Mouse (Mus musculus) activated CD4-positive, CD25-positive, alpha-beta regulatory T cell (primary cell): Measurements from ENCODE around the gene 1700020L24Rik. TPM values are rescaled to one million over a fixed set of nuclear protein-coding genes. Genes with fewer than 3 reads are reported as not detected.

Experiments used
- polyA plus RNA-seq, 2 experiments: library from polyadenylated mRNA; unstranded; fragments of 100-300 nt; shearing (Covaris generic); gene quantifications; one replicate each; pipeline ENCODE4 v1.2.1; 2017

The 1700020L24Rik gene
- 1 to 10 TPM in 1 of 2 experiments, under 1 TPM in 1; 0.32 to 2.9 TPM for polyA plus RNA-seq

GRCm38 (mm10) chr11:83437377-83437776, at the start of gene 1700020L24Rik:
Gene 1700020L24Rik, plus strand, starts transcription at chr11:83437677.

DNA sequence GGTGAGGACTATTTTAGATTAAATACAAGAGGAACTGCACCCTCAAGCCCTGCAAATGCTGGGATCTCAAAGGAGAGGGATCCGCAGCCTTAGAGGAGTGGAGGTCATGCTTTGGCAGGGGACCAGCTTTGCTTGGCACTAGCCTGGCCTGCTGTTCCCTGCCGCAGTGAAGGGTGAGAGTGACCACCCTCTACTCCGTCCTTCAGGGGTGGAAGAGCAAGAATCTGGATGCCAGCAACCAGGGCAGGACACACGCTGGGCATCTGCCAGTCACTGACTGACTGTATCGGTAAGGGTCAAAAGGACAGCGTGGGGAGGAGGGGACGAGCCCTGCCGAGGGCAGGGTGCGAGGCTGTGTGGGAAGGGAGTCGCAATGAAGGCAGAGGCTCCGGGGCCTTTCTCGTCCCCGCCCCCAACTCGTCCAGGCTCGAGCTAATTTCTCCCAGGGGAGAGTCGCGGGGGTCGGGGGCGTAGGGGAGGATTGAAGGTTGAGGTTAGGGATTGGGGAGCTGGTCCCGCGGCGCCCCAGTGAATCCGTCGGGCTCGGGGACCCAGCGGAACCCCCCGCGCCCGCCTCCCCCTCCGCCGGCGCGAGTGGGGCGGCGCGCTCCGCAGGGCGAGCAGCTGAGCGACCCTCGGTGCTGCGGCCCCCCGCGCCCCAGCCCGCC, 28.3 kb upstream of the 1700020L24Rik start, which contains the start of gene Rasl10b:
TSS of gene Rasl10b (plus strand) at position 51 of the 668 bp plus-strand sequence.

GRCm38 (mm10) chr11:83429355-83429754, 8.1 kb upstream of the 1700020L24Rik start, which contains the start of gene Gas2l2:
Gene Gas2l2, minus strand, starts transcription at chr11:83429455.

DNA sequence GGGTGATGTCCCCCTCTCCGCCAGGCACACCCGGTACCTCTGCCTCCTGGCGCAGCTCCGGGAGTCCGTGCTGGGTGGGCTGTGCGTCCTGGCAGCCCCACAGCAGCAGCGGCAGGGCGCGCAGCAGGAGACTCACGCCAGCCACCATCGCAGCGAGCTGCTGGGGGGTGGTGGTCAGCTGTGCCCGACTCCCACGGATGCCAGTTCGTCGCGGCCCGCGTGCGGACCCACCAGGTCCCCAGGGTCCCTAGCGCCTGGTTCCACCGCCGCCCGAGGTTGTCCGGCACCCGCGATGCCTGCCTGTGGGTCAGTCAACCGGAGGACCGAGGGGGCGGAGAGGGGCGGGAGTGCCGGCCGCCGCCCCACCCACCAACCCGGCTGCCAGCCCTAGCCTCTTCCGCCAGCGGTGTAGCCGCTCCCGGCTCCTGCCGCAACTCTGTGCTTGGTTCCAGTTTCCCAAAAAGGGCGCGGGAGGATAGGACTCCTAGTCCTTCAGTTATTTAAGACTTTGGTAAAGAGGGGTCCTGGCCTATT, 25.3 kb downstream of the 1700020L24Rik start, which contains the start of gene Mmp28:
TSS of gene Mmp28 (minus strand) at position 361 of the 534 bp plus-strand sequence.

DNA sequence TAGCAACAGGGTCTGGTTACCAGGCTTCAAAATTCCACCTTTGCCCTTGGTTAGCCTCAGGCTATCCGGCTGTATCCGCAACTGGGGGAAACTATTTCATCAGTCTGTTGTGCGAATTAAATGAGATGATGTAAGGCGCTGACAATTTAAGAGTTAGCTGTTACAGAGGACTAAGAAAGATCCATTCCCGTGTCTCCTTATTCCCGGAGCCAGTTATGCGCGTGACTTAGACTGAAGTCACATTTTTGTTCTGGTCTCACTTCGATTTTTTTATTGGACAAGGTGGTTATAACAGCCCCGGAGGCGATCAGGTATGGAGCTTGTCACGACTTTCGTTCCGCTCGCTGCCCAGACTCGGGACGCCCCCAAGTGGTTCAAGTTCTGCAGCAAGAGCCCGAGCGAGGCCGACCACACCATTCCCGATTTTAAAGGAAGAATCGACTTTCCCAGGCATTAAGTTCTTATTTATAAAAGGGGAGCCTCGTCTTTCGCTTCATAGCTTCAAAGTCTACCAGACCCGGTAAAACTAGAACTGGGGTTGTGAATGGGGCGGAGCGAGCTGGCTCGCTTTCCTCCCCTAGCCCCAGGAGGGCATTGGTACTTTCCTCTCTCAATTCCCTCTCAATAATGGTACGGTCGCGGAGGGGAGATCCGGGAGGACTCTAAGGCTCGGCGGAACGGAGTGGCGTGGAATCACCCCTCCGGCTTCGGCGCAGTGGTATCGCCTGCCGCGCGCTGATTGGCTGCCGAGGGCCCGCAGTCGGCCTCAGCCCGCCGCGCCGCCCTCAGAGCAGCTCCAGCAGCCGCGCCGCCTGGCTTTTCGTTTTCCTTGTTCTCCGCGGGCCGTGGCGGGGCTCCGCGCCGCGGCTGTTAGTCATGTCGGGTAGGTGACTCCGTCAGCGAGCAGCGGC, 35.1 kb downstream of the 1700020L24Rik start, which contains the start of gene Taf15:
TSS of gene Taf15 (plus strand) at position 763 of the 911 bp plus-strand sequence.

Other genes starting within 250 kb of the 1700020L24Rik start
- 1 to 10 TPM; 4.7 to 6.5 TPM for gene Slfn3, start 246.3 kb upstream of the 1700020L24Rik start, polyA plus RNA-seq
- gene Slfn14, start 151.0 kb upstream of the 1700020L24Rik start, polyA plus RNA-seq: under 1 TPM in 1 of 2 experiments, not detected in 1; 0.11 TPM
- gene Ap2b1, start 138.7 kb upstream of the 1700020L24Rik start, polyA plus RNA-seq: 10 to 100 TPM; 34.1 to 50.6 TPM
- 10 to 100 TPM in 1 of 2 experiments, 1 to 10 TPM in 1; 7.2 to 19.4 TPM for gene Pex12, start 135.1 kb upstream of the 1700020L24Rik start, polyA plus RNA-seq
- gene Rasl10b, start 28.5 kb upstream of the 1700020L24Rik start, polyA plus RNA-seq: under 1 TPM in 1 of 2 experiments, not detected in 1; 0.05 TPM
- gene Gas2l2, start 8.2 kb upstream of the 1700020L24Rik start, polyA plus RNA-seq: not detected
- under 1 TPM in 1 of 2 experiments, not detected in 1; 0.25 TPM for gene Mmp28, start 25.4 kb downstream of the 1700020L24Rik start, polyA plus RNA-seq
- gene Taf15, start 35.4 kb downstream of the 1700020L24Rik start, polyA plus RNA-seq: 10 to 100 TPM; 13.2 to 14.7 TPM
- gene Heatr9, start 84.5 kb downstream of the 1700020L24Rik start, polyA plus RNA-seq: under 1 TPM in 1 of 2 experiments, not detected in 1; 0.19 TPM
- 100 to 1,000 TPM; 223 to 434 TPM for gene Ccl5, start 92.8 kb downstream of the 1700020L24Rik start, polyA plus RNA-seq
- 1 to 10 TPM in 1 of 2 experiments, not detected in 1; 7.7 TPM for gene Ccl9, start 141.0 kb downstream of the 1700020L24Rik start, polyA plus RNA-seq
- 10 to 100 TPM in 1 of 2 experiments, 1 to 10 TPM in 1; 1.0 to 82.4 TPM for gene Ccl6, start 155.4 kb downstream of the 1700020L24Rik start, polyA plus RNA-seq
- gene Rpl9-ps1, start 207.9 kb downstream of the 1700020L24Rik start, polyA plus RNA-seq: under 1 TPM in 1 of 2 experiments, not detected in 1; 0.42 TPM
- 1 to 10 TPM; 3.3 to 8.3 TPM for gene Ccl3, start 211.7 kb downstream of the 1700020L24Rik start, polyA plus RNA-seq
- 10 to 100 TPM; 17.3 to 24.7 TPM for gene Ccl4, start 224.9 kb downstream of the 1700020L24Rik start, polyA plus RNA-seq